Mouse (Mus musculus): Measurements from ENCODE around the gene Map3k7. TPM values are rescaled to one million over a fixed set of nuclear protein-coding genes. Genes with fewer than 3 reads are reported as not detected.
A peak's percentile ranks its signal among the peaks of the same experiment; 100 is the strongest.

Map3k7 gene
- polyA plus RNA-seq, 1 experiment from 2014 or later, result 38.3 TPM

DNA sequence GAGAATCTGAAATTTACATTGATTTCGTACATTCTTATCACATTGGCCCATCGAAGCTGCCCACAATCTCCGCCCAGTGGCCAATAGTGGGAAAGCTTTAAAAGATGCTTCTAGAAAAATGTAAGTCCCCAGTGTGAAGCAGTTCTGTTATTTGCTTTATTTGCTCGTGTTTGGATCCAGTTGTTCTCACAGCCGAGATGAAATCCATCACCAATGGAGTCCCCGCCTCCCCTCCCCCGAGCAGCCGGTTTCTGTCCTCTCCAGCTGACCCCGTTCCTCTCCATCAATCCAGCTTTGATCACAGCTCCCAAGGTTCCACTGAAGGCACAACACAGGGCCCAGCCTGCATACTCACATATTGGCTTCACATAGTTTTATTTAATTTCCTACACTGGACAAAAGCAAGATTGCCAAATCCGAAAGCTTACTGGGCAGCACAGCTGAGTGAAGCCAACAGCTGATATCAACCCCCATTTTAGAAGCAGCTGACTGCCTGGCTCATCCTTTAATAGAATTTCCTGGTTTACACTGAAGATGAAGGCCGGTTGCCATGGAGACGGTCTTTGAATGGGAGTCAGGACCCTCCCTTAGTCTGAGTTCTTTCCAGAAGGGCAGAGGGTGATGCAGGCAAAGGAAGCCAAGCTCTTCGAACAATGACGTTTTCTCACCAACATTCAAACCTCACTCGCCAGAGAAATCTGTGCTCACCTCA lies 78.0 kb downstream of the Map3k7 start:
- DNase-seq (peak; percentile 92), ATAC-seq (ENCODE audit: low FRiP score, low TSS enrichment) (peak; percentile 78)
- H3K9ac ChIP-seq (replicated peaks; ENCODE audit: low read length), result no peak overlapping the region
- no peak overlapping the region for H3K4me3 ChIP-seq (replicated peaks; ENCODE audit: low read depth, low read length)
- H3K36me3 ChIP-seq (ENCODE audit: control insufficient read depth, insufficient read depth, low read length), result no peaks in the 10 kb centered on the region
- H3K4me2 ChIP-seq (ENCODE audit: low read length), result peak overlapping the region; percentile 6; the same call in 1 of the 2 replicates
- WGBS, result 28% methylated on average over 15 of the region's 15 CpGs
- peak overlapping the region; percentile 79 for H3K27ac ChIP-seq (replicated peaks; ENCODE audit: low read depth, low read length)
- peaks cover 11% of the 10 kb centered on the region for H3K4me1 ChIP-seq (ENCODE audit: control insufficient read depth, insufficient read depth, low read length)
- no peaks in the 10 kb centered on the region for H3K9me3 ChIP-seq (ENCODE audit: control insufficient read depth, low read length)
- H3K27me3 ChIP-seq (ENCODE audit: control insufficient read depth, insufficient read depth, low read length), result no peaks in the 10 kb centered on the region

GRCm38 (mm10) chr4:32045234-32045633 lies 81.3 kb downstream of the Map3k7 start:
- Histone ChIP-seq H3K4me2 (ENCODE audit: low read length) (no peak overlapping the region), H3K9me3 (ENCODE audit: control insufficient read depth, low read length) (no peaks in the 10 kb centered on the region), H3K4me3 (replicated peaks; ENCODE audit: low read depth, low read length) (no peak overlapping the region), H3K27ac (replicated peaks; ENCODE audit: low read depth, low read length) (no peak overlapping the region), H3K9ac (replicated peaks; ENCODE audit: low read length) (no peak overlapping the region), H3K4me1 (ENCODE audit: control insufficient read depth, insufficient read depth, low read length) (peaks cover 11% of the 10 kb centered on the region), H3K27me3 (ENCODE audit: control insufficient read depth, insufficient read depth, low read length) (no peaks in the 10 kb centered on the region), H3K36me3 (ENCODE audit: control insufficient read depth, insufficient read depth, low read length) (no peaks in the 10 kb centered on the region)
- DNase-seq, result peak; percentile 30
- ATAC-seq (ENCODE audit: low FRiP score, low TSS enrichment), result no peak
- WGBS, result 15% methylated on average over 5 of the region's 5 CpGs

DNA sequence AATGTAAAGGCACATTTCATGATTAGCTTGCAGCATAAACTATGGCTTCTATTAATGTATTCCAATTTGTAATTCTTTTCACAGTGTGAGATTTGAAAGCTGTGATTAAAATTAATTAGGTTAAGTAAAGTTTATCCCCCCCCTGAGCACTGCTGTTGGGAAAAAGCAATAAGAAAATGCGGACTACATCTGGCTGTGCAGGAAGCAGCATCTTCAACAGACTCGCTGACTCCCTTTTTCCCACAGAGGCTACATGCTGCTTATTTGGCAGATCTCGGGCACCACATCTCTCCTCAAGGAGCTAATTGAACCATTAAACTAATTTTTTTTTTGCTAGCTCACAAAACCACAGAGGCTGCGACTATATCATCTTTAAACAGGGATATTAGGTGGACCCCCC lies 85.9 kb downstream of the Map3k7 start:
- whole genome bisulfite sequencing, result 51% methylated on average over 4 of the region's 4 CpGs
- Histone ChIP-seq H3K9ac (replicated peaks; ENCODE audit: low read length) (no peak overlapping the region), H3K4me3 (replicated peaks; ENCODE audit: low read depth, low read length) (no peak overlapping the region), H3K4me1 (ENCODE audit: control insufficient read depth, insufficient read depth, low read length) (no peaks in the 10 kb centered on the region), H3K27me3 (ENCODE audit: control insufficient read depth, insufficient read depth, low read length) (no peaks in the 10 kb centered on the region), H3K4me2 (ENCODE audit: low read length) (no peak overlapping the region), H3K36me3 (ENCODE audit: control insufficient read depth, insufficient read depth, low read length) (no peaks in the 10 kb centered on the region), H3K27ac (replicated peaks; ENCODE audit: low read depth, low read length) (0 out of 2 replicates have a peak overlapping the region, but pooled peaks have one; percentile 2), H3K9me3 (ENCODE audit: control insufficient read depth, low read length) (no peaks in the 10 kb centered on the region)
- DNase-seq, result peak; percentile 47
- no peak for ATAC-seq (ENCODE audit: low FRiP score, low TSS enrichment)

DNA sequence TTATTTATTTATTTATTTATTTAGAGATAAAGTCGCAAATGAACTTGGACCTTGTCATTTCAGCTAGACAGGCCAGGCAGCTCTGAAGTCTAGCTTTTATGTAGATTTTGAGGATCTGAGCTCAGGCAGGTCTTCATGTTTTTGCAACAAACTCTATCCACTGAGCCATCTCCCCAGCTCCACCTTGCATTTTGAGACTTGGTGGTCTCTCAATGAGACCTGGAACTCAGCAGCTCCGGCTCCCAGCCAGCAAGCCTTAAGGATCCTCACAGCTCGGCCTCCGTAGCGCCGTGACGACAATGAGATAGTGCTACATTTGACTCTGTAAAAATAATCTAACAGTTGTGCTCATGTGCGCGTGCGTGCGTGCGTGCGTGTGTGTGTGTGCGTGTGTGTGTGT lies 89.3 kb downstream of the Map3k7 start:
- ATAC-seq (ENCODE audit: low FRiP score, low TSS enrichment) (no peak), DNase-seq (no peak)
- WGBS, result 95% methylated on average over 14 of the region's 14 CpGs
- Histone ChIP-seq H3K9me3 (ENCODE audit: control insufficient read depth, low read length) (no peaks in the 10 kb centered on the region), H3K9ac (replicated peaks; ENCODE audit: low read length) (no peak overlapping the region), H3K4me2 (ENCODE audit: low read length) (no peak overlapping the region), H3K4me1 (ENCODE audit: control insufficient read depth, insufficient read depth, low read length) (peaks cover 6% of the 10 kb centered on the region; the same call in 1 of the 2 replicates), H3K27me3 (ENCODE audit: control insufficient read depth, insufficient read depth, low read length) (no peaks in the 10 kb centered on the region), H3K27ac (replicated peaks; ENCODE audit: low read depth, low read length) (no peak overlapping the region), H3K4me3 (replicated peaks; ENCODE audit: low read depth, low read length) (no peak overlapping the region), H3K36me3 (ENCODE audit: control insufficient read depth, insufficient read depth, low read length) (no peaks in the 10 kb centered on the region)

DNA sequence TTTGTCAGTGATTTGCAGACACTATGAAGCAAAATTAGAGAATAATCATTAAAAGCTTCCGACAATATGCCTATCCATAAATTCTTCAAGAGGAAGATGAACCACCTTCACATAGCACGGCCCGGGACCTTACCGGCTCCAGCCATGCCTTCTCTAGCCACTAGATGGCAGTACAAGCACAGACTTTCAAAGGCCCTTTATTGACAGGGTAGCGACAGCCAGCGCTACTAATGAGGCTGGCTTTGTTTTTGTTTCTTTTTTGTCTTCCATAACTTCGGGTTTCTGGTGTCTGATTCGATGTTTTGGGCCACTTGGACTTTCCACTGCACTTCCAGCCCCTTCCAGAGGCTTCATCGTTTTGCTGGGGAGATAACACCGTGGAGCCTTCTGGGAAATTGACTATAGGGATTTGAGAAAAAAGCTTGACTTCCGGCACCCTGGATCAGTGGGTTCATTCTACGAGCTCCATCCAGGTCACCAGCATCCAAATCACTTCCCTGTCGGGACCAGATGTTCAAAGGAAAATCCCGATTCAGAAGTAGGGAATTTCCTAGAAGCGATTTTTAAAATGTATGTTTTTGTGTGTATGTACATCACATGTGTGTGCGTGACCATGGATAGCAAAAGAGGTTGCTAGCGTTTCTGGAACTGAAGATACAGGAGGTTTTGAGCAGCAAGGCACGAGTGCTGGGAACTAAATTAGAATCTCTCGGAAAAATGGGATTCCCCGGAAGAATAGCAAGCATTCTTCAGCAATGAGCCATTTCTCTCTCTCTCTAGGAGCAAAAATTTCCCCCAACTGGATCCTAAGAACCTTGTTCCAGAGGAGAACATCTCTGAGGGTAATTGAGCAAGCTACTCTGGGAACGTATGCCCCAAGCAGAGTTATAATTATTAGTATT lies 91.5 kb downstream of the Map3k7 start:
- no peaks in the 10 kb centered on the region for H3K36me3 ChIP-seq (ENCODE audit: control insufficient read depth, insufficient read depth, low read length)
- DNase-seq, result peak; percentile 93
- H3K9ac ChIP-seq (replicated peaks; ENCODE audit: low read length), result peak overlapping the region; percentile 29
- H3K27ac ChIP-seq (replicated peaks; ENCODE audit: low read depth, low read length), result no peak overlapping the region
- peak overlapping the region; percentile 34 for H3K4me3 ChIP-seq (replicated peaks; ENCODE audit: low read depth, low read length)
- peak; percentile 90; the same call in 1 of the 2 replicates for ATAC-seq (ENCODE audit: low FRiP score, low TSS enrichment)
- peak overlapping the region; percentile 53 for H3K4me2 ChIP-seq (ENCODE audit: low read length)
- peaks cover 6% of the 10 kb centered on the region; the same call in 1 of the 2 replicates for H3K4me1 ChIP-seq (ENCODE audit: control insufficient read depth, insufficient read depth, low read length)
- 24% methylated on average over 21 of the region's 21 CpGs for WGBS
- no peaks in the 10 kb centered on the region for H3K9me3 ChIP-seq (ENCODE audit: control insufficient read depth, low read length)
- H3K27me3 ChIP-seq (ENCODE audit: control insufficient read depth, insufficient read depth, low read length), result no peaks in the 10 kb centered on the region

- DNase-seq (no peak), ATAC-seq (ENCODE audit: low FRiP score, low TSS enrichment) (no peak)
- H3K36me3 ChIP-seq (ENCODE audit: control insufficient read depth, insufficient read depth, low read length), result no peaks in the 10 kb centered on the region
- H3K4me2 ChIP-seq (ENCODE audit: low read length), result no peak overlapping the region
- WGBS, result 78% methylated on average over 7 of the region's 7 CpGs
- no peaks in the 10 kb centered on the region for H3K9me3 ChIP-seq (ENCODE audit: control insufficient read depth, low read length)
- H3K4me1 ChIP-seq (ENCODE audit: control insufficient read depth, insufficient read depth, low read length), result peaks cover 6% of the 10 kb centered on the region; the same call in 1 of the 2 replicates
- H3K4me3 ChIP-seq (replicated peaks; ENCODE audit: low read depth, low read length), result no peak overlapping the region
- H3K27me3 ChIP-seq (ENCODE audit: control insufficient read depth, insufficient read depth, low read length), result no peaks in the 10 kb centered on the region
- H3K9ac ChIP-seq (replicated peaks; ENCODE audit: low read length), result no peak overlapping the region
- H3K27ac ChIP-seq (replicated peaks; ENCODE audit: low read depth, low read length), result no peak overlapping the region
These were observed 92.5 kb downstream of the Map3k7 start for GRCm38 (mm10) chr4:32056441-32056840.

DNA sequence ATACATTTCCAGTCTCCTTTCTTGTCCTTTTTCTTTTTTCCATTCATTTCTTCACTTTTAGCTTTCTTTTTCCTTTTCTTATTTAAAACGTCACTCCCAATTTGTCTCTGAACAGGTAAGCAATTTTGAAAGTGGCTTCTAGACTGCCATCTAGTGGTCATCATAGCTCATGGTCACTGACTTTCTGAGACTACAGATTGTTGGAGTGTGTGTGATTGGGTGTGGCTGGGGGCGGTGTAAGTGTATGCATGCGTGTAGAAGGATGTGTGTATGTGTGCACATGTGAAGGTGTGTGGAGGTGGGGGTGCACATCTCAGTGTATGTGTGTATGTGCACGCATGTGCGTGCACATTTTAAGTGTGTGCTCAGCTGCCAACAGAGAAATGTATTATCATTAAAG lies 93.2 kb downstream of the Map3k7 start:
- ATAC-seq (ENCODE audit: low FRiP score, low TSS enrichment), result peak; percentile 62; the same call in 1 of the 2 replicates
- Histone ChIP-seq H3K4me2 (ENCODE audit: low read length) (no peak overlapping the region), H3K4me3 (replicated peaks; ENCODE audit: low read depth, low read length) (no peak overlapping the region), H3K27me3 (ENCODE audit: control insufficient read depth, insufficient read depth, low read length) (no peaks in the 10 kb centered on the region), H3K9me3 (ENCODE audit: control insufficient read depth, low read length) (no peaks in the 10 kb centered on the region), H3K9ac (replicated peaks; ENCODE audit: low read length) (no peak overlapping the region), H3K36me3 (ENCODE audit: control insufficient read depth, insufficient read depth, low read length) (no peaks in the 10 kb centered on the region), H3K4me1 (ENCODE audit: control insufficient read depth, insufficient read depth, low read length) (peaks cover 6% of the 10 kb centered on the region; the same call in 1 of the 2 replicates), H3K27ac (replicated peaks; ENCODE audit: low read depth, low read length) (no peak overlapping the region)
- DNase-seq, result peak; percentile 75
- WGBS, result 53% methylated on average over 5 of the region's 5 CpGs

GRCm38 (mm10) chr4:32060686-32061085 lies 96.8 kb downstream of the Map3k7 start:
- Histone ChIP-seq H3K4me1 (ENCODE audit: control insufficient read depth, insufficient read depth, low read length) (peaks cover 3% of the 10 kb centered on the region), H3K36me3 (ENCODE audit: control insufficient read depth, insufficient read depth, low read length) (no peaks in the 10 kb centered on the region), H3K27me3 (ENCODE audit: control insufficient read depth, insufficient read depth, low read length) (no peaks in the 10 kb centered on the region), H3K9ac (replicated peaks; ENCODE audit: low read length) (no peak overlapping the region), H3K4me3 (replicated peaks; ENCODE audit: low read depth, low read length) (no peak overlapping the region), H3K9me3 (ENCODE audit: control insufficient read depth, low read length) (no peaks in the 10 kb centered on the region), H3K4me2 (ENCODE audit: low read length) (no peak overlapping the region), H3K27ac (replicated peaks; ENCODE audit: low read depth, low read length) (no peak overlapping the region)
- ATAC-seq (ENCODE audit: low FRiP score, low TSS enrichment), result no peak
- WGBS, result 96% methylated on average over 4 of the region's 4 CpGs
- no peak for DNase-seq

Data from midbrain, embryonic 14.5 days (tissue).